Mouse (Mus musculus) heart, postnatal 10 days (tissue): Measurements from ENCODE around the gene Slc2a13. TPM values are rescaled to one million over a fixed set of nuclear protein-coding genes. Genes with fewer than 3 reads are reported as not detected.
A peak's percentile ranks its signal among the peaks of the same experiment; 100 is the strongest.

Source experiments
- DNase-seq, 2 experiments: peaks; one replicate each; pipeline ENCODE4 v3.0.0; 2021
- intact Hi-C: fragments of 180-260 bp; cut with DNase I; formaldehyde crosslinking; loops from one replicate; pipeline ENCODE4 v1.15.1; 2025
- total RNA-seq, 2 experiments: library from RNA; stranded (reverse); gene quantifications; 2 replicates each; pipeline ENCODE4 v1.2.3; 2021

The Slc2a13 gene
- total RNA-seq, 2 experiments from 2014 or later = 2.5 to 2.8 TPM

- intact Hi-C loops = no loop called here
- DNase-seq = no peak
Observed at GRCm38 (mm10) chr15:91283418-91283817, 289.6 kb downstream of the Slc2a13 start.

- intact Hi-C loops = no loop called here
- DNase-seq = peak; percentile 8 to 11
Observed at GRCm38 (mm10) chr15:91282822-91283221, 290.2 kb downstream of the Slc2a13 start.

GRCm38 (mm10) chr15:91281521-91281920, 291.5 kb downstream of the Slc2a13 start:
- intact Hi-C loops = no loop called here
- DNase-seq = no peak

GRCm38 (mm10) chr15:91279571-91279970, 293.5 kb downstream of the Slc2a13 start:
- no peak for DNase-seq
- intact Hi-C loops = no loop called here

- intact Hi-C loops = no loop called here
- no peak for DNase-seq
Observed at GRCm38 (mm10) chr15:91275961-91276360, 297.1 kb downstream of the Slc2a13 start.

GRCm38 (mm10) chr15:91268532-91268931, 304.5 kb downstream of the Slc2a13 start:
- DNase-seq = no peak
- intact Hi-C loops = no loop called here

GRCm38 (mm10) chr15:91263926-91264325, 309.1 kb downstream of the Slc2a13 start:
- intact Hi-C loops = no loop called here
- DNase-seq = no peak

GRCm38 (mm10) chr15:91260578-91260977, 312.5 kb downstream of the Slc2a13 start:
- intact Hi-C loops = no loop called here
- DNase-seq = no peak

GRCm38 (mm10) chr15:91257140-91257539, 315.9 kb downstream of the Slc2a13 start:
- intact Hi-C loops = no loop called here
- no peak for DNase-seq

- intact Hi-C loops = no loop called here
- DNase-seq = no peak
Observed at GRCm38 (mm10) chr15:91255308-91255707, 317.8 kb downstream of the Slc2a13 start.

- intact Hi-C loops = no loop called here
- no peak for DNase-seq
Observed at GRCm38 (mm10) chr15:91252956-91253355, 320.1 kb downstream of the Slc2a13 start.

GRCm38 (mm10) chr15:91251544-91252408, 321.3 kb downstream of the Slc2a13 start:
- no peak for DNase-seq
- intact Hi-C loops = no loop called here

- intact Hi-C loops = no loop called here
- DNase-seq = peak in 1 of 2 experiments; percentile 6
Observed at GRCm38 (mm10) chr15:91250815-91251214, 322.2 kb downstream of the Slc2a13 start.

- intact Hi-C loops = no loop called here
- DNase-seq = no peak
Observed at GRCm38 (mm10) chr15:91240683-91241335, 332.3 kb downstream of the Slc2a13 start.

- intact Hi-C loops = no loop called here
- DNase-seq = no peak
Observed at GRCm38 (mm10) chr15:91237294-91237693, 335.8 kb downstream of the Slc2a13 start.

Other genes with a start within 250 kb of the Slc2a13 start
- 10 to 100 TPM; 10.8 to 13.7 TPM for gene Lrrk2, start 99.9 kb upstream of the Slc2a13 start, total RNA-seq